In genomic region chr1:132745636-132746035, GRCm38 (mm10) we compare ENCODE assay signal across 18 mouse cellular contexts. TPM values are rescaled to one million over a fixed set of nuclear protein-coding genes. Genes with fewer than 3 reads are reported as not detected.
"Had no signal": no experiment of that assay in that cellular context is flagged by ENCODE, and none has a peak within 500 bp of the region (broad histone marks: within the 10 kb centered on the region; RNA-seq: fewer than 3 reads in every experiment).

No protein-coding gene starts in this region.

- H3K27ac ChIP-seq: liver, embryonic 12.5 days; liver, embryonic 14.5 days; macrophage; midbrain, embryonic 13.5 days; midbrain, embryonic 15.5 days; neural tube, embryonic 12.5 days; stomach, embryonic 15.5 days; stomach, postnatal 0 days had no signal

- H3K4me3 ChIP-seq: liver, embryonic 12.5 days; megakaryocyte, embryonic 14.5 days; midbrain, embryonic 13.5 days; midbrain, embryonic 15.5 days; neural tube, embryonic 12.5 days; stomach, embryonic 15.5 days had no signal

- DNase-seq: lung, adult 18-20 months; lung, embryonic 14.5 days; lung, postnatal 10 days; lung, postnatal 36 days; thymus, adult 18-20 months; thymus, postnatal 14 days; thymus, postnatal 36 days had no signal

RNA-seq across cellular contexts. Expression of gene Nfasc, which starts 4.0 kb away (rescaled TPM):
- total RNA-seq: megakaryocyte progenitor cell, adult 5-6 weeks; monocyte, adult 5-6 weeks had no signal
